Mouse (Mus musculus): ENCODE measurements around the gene Sdhaf2. TPM values are rescaled to one million over a fixed set of nuclear protein-coding genes. Genes with fewer than 3 reads are reported as not detected.

Sdhaf2 gene
- polyA plus RNA-seq, 1 experiment from 2014 or later = 61.9 TPM

GRCm38 (mm10) chr19:10557430-10557829, 31.5 kb upstream of the Sdhaf2 start:
- Histone ChIP-seq H3K27me3 (replicated peaks; ENCODE audit: control insufficient read depth, insufficient read depth, low read length) (no peaks in the 10 kb centered on the region), H3K36me3 (ENCODE audit: control insufficient read depth, insufficient read depth, low read length) (no peaks in the 10 kb centered on the region; the same call in 1 of the 2 replicates), H3K9me3 (ENCODE audit: control insufficient read depth, low read length) (no peaks in the 10 kb centered on the region), H3K9ac (ENCODE audit: low read length) (no peak overlapping the region), H3K4me2 (ENCODE audit: low read length) (no peak overlapping the region), H3K4me3 (ENCODE audit: low read depth, low read length) (no peak overlapping the region), H3K4me1 (replicated peaks; ENCODE audit: control insufficient read depth, insufficient read depth, low read length) (peaks cover 13% of the 10 kb centered on the region), H3K27ac (ENCODE audit: low read depth) (no peak overlapping the region)
- no peak for DNase-seq (ENCODE audit: low spot score)
- ATAC-seq (replicated peaks; ENCODE audit: low FRiP score, low TSS enrichment, low read depth) = no peak
- 79% methylated on average over 2 of the region's 2 CpGs for WGBS

GRCm38 (mm10) chr19:10557001-10557400, 31.1 kb upstream of the Sdhaf2 start:
- Histone ChIP-seq H3K9me3 (ENCODE audit: control insufficient read depth, low read length) (no peaks in the 10 kb centered on the region), H3K27ac (ENCODE audit: low read depth) (no peak overlapping the region), H3K4me1 (replicated peaks; ENCODE audit: control insufficient read depth, insufficient read depth, low read length) (peaks cover 13% of the 10 kb centered on the region), H3K36me3 (ENCODE audit: control insufficient read depth, insufficient read depth, low read length) (peaks cover 3% of the 10 kb centered on the region; the same call in 1 of the 2 replicates), H3K27me3 (replicated peaks; ENCODE audit: control insufficient read depth, insufficient read depth, low read length) (no peaks in the 10 kb centered on the region), H3K4me3 (ENCODE audit: low read depth, low read length) (no peak overlapping the region), H3K4me2 (ENCODE audit: low read length) (no peak overlapping the region), H3K9ac (ENCODE audit: low read length) (no peak overlapping the region)
- WGBS = 79% methylated on average over 2 of the region's 2 CpGs
- no peak for DNase-seq (ENCODE audit: low spot score)
- ATAC-seq (replicated peaks; ENCODE audit: low FRiP score, low TSS enrichment, low read depth) = no peak

- peaks cover 13% of the 10 kb centered on the region for H3K4me1 ChIP-seq (replicated peaks; ENCODE audit: control insufficient read depth, insufficient read depth, low read length)
- peak within 1 kb of the TSS; percentile 54 for H3K9ac ChIP-seq (ENCODE audit: low read length)
- H3K36me3 ChIP-seq (ENCODE audit: control insufficient read depth, insufficient read depth, low read length) = peaks cover 15% of the 10 kb centered on the region
- peak; percentile 98 for ATAC-seq (replicated peaks; ENCODE audit: low FRiP score, low TSS enrichment, low read depth)
- DNase-seq (ENCODE audit: low spot score) = peak; percentile 85
- 2% methylated on average over 43 of the region's 43 CpGs for WGBS
- H3K27ac ChIP-seq (ENCODE audit: low read depth) = peak within 1 kb of the TSS; percentile 64
- H3K4me2 ChIP-seq (ENCODE audit: low read length) = peak within 1 kb of the TSS; percentile 86
- H3K9me3 ChIP-seq (ENCODE audit: control insufficient read depth, low read length) = no peaks in the 10 kb centered on the region
- H3K4me3 ChIP-seq (ENCODE audit: low read depth, low read length) = peak within 1 kb of the TSS; percentile 65
- H3K27me3 ChIP-seq (replicated peaks; ENCODE audit: control insufficient read depth, insufficient read depth, low read length) = no peaks in the 10 kb centered on the region
These were observed 29.9 kb upstream of the Sdhaf2 start, which contains the start of gene Tmem216 for GRCm38 (mm10) chr19:10555624-10556510. TSS of gene Tmem216 (minus strand) at chr19:10556238.

GRCm38 (mm10) chr19:10539454-10539853, 13.5 kb upstream of the Sdhaf2 start:
- H3K9me3 ChIP-seq (ENCODE audit: control insufficient read depth, low read length) = no peaks in the 10 kb centered on the region
- 91% methylated on average over 5 of the region's 5 CpGs for WGBS
- H3K4me3 ChIP-seq (ENCODE audit: low read depth, low read length) = no peak overlapping the region
- H3K27ac ChIP-seq (ENCODE audit: low read depth) = no peak overlapping the region
- H3K27me3 ChIP-seq (replicated peaks; ENCODE audit: control insufficient read depth, insufficient read depth, low read length) = no peaks in the 10 kb centered on the region
- ATAC-seq (replicated peaks; ENCODE audit: low FRiP score, low TSS enrichment, low read depth) (no peak), DNase-seq (ENCODE audit: low spot score) (no peak)
- H3K9ac ChIP-seq (ENCODE audit: low read length) = no peak overlapping the region
- H3K4me1 ChIP-seq (replicated peaks; ENCODE audit: control insufficient read depth, insufficient read depth, low read length) = no peaks in the 10 kb centered on the region
- peaks cover 95% of the 10 kb centered on the region for H3K36me3 ChIP-seq (ENCODE audit: control insufficient read depth, insufficient read depth, low read length)
- H3K4me2 ChIP-seq (ENCODE audit: low read length) = no peak overlapping the region

GRCm38 (mm10) chr19:10530082-10530481, 4.1 kb upstream of the Sdhaf2 start:
- Histone ChIP-seq H3K4me2 (ENCODE audit: low read length) (no peak overlapping the region), H3K36me3 (ENCODE audit: control insufficient read depth, insufficient read depth, low read length) (peaks cover 76% of the 10 kb centered on the region), H3K9ac (ENCODE audit: low read length) (no peak overlapping the region), H3K27me3 (replicated peaks; ENCODE audit: control insufficient read depth, insufficient read depth, low read length) (no peaks in the 10 kb centered on the region), H3K9me3 (ENCODE audit: control insufficient read depth, low read length) (no peaks in the 10 kb centered on the region), H3K27ac (ENCODE audit: low read depth) (no peak overlapping the region), H3K4me3 (ENCODE audit: low read depth, low read length) (no peak overlapping the region), H3K4me1 (replicated peaks; ENCODE audit: control insufficient read depth, insufficient read depth, low read length) (peaks cover 15% of the 10 kb centered on the region)
- no peak for ATAC-seq (replicated peaks; ENCODE audit: low FRiP score, low TSS enrichment, low read depth)
- DNase-seq (ENCODE audit: low spot score) = no peak
- 97% methylated on average over 1 of the region's 1 CpGs for WGBS

- peak; percentile 95 for DNase-seq (ENCODE audit: low spot score)
- H3K4me1 ChIP-seq (replicated peaks; ENCODE audit: control insufficient read depth, insufficient read depth, low read length) = peaks cover 20% of the 10 kb centered on the region
- peak; percentile 95 for ATAC-seq (replicated peaks; ENCODE audit: low FRiP score, low TSS enrichment, low read depth)
- peaks cover 30% of the 10 kb centered on the region for H3K36me3 ChIP-seq (ENCODE audit: control insufficient read depth, insufficient read depth, low read length)
- peak within 1 kb of the TSS; percentile 83 for H3K4me2 ChIP-seq (ENCODE audit: low read length)
- H3K9me3 ChIP-seq (ENCODE audit: control insufficient read depth, low read length) = no peaks in the 10 kb centered on the region
- peak within 1 kb of the TSS; percentile 97 for H3K9ac ChIP-seq (ENCODE audit: low read length)
- peak within 1 kb of the TSS; percentile 98 for H3K27ac ChIP-seq (ENCODE audit: low read depth)
- WGBS = 1% methylated on average over 69 of the region's 93 CpGs
- H3K4me3 ChIP-seq (ENCODE audit: low read depth, low read length) = peak within 1 kb of the TSS; percentile 96
- no peaks in the 10 kb centered on the region for H3K27me3 ChIP-seq (replicated peaks; ENCODE audit: control insufficient read depth, insufficient read depth, low read length)
These were observed 638 bp downstream of the Sdhaf2 start, which contains the start of gene Cpsf7 for GRCm38 (mm10) chr19:10525106-10525901. TSS of gene Cpsf7 (plus strand) at chr19:10525266.

GRCm38 (mm10) chr19:10524784-10525105, 1.2 kb downstream of the Sdhaf2 start:
- ATAC-seq (replicated peaks; ENCODE audit: low FRiP score, low TSS enrichment, low read depth) (no peak), DNase-seq (ENCODE audit: low spot score) (no peak)
- Histone ChIP-seq H3K9ac (ENCODE audit: low read length) (peak overlapping the region; percentile 97), H3K27ac (ENCODE audit: low read depth) (peak overlapping the region; percentile 98), H3K9me3 (ENCODE audit: control insufficient read depth, low read length) (no peaks in the 10 kb centered on the region), H3K4me3 (ENCODE audit: low read depth, low read length) (peak overlapping the region; percentile 96), H3K27me3 (replicated peaks; ENCODE audit: control insufficient read depth, insufficient read depth, low read length) (no peaks in the 10 kb centered on the region), H3K4me1 (replicated peaks; ENCODE audit: control insufficient read depth, insufficient read depth, low read length) (peaks cover 20% of the 10 kb centered on the region), H3K36me3 (ENCODE audit: control insufficient read depth, insufficient read depth, low read length) (peaks cover 25% of the 10 kb centered on the region), H3K4me2 (ENCODE audit: low read length) (peak overlapping the region; percentile 83)
- 1% methylated on average over 19 of the region's 19 CpGs for WGBS

- Histone ChIP-seq H3K4me3 (ENCODE audit: low read depth, low read length) (peak overlapping the region; percentile 96; the same call in 1 of the 2 replicates), H3K4me1 (replicated peaks; ENCODE audit: control insufficient read depth, insufficient read depth, low read length) (peaks cover 20% of the 10 kb centered on the region), H3K9ac (ENCODE audit: low read length) (peak overlapping the region; percentile 97; the same call in 1 of the 2 replicates)
These were observed 2.4 kb downstream of the Sdhaf2 start for GRCm38 (mm10) chr19:10523483-10524080.

More at GRCm38 (mm10) chr19:10523483-10524080, 2.4 kb downstream of the Sdhaf2 start:
- 70% methylated on average over 5 of the region's 5 CpGs for WGBS
- H3K27ac ChIP-seq (ENCODE audit: low read depth) = no peak overlapping the region
- ATAC-seq (replicated peaks; ENCODE audit: low FRiP score, low TSS enrichment, low read depth) (no peak), DNase-seq (ENCODE audit: low spot score) (no peak)
- H3K36me3 ChIP-seq (ENCODE audit: control insufficient read depth, insufficient read depth, low read length) = peaks cover 19% of the 10 kb centered on the region
- peak overlapping the region; percentile 83 for H3K4me2 ChIP-seq (ENCODE audit: low read length)
- no peaks in the 10 kb centered on the region for H3K9me3 ChIP-seq (ENCODE audit: control insufficient read depth, low read length)
- H3K27me3 ChIP-seq (replicated peaks; ENCODE audit: control insufficient read depth, insufficient read depth, low read length) = no peaks in the 10 kb centered on the region

Measured in intestine, embryonic 14.5 days (tissue).